Mouse (Mus musculus) kidney, adult 2 months (tissue): ENCODE measurements around the gene Esx1. TPM values are rescaled to one million over a fixed set of nuclear protein-coding genes. Genes with fewer than 3 reads are reported as not detected.

ENCODE experiments used
- DNase-seq: peaks from one replicate; pipeline ENCODE4 v3.0.0; 2021
- H3K27ac ChIP-seq: fragments of 200-500 bp; 2 replicates; pipeline ENCODE4 v1.5.1; 2012; ENCODE audit warnings: low read depth, low read length, control low read depth, inconsistent platforms; ENCODE audit not compliant: insufficient read depth
- H3K27me3 ChIP-seq: fragments of 200-500 bp; replicated peaks from 2 replicates; pipeline ENCODE4 v1.6.1; 2012; ENCODE audit warnings: mild to moderate bottlenecking, moderate library complexity, low read length, inconsistent platforms; ENCODE audit not compliant: control insufficient read depth, insufficient read depth
- H3K36me3 ChIP-seq: fragments of 200-500 bp; 2 replicates; pipeline ENCODE4 v1.6.1; 2012; ENCODE audit warnings: mild to moderate bottlenecking, moderate library complexity, low read length, inconsistent platforms; ENCODE audit not compliant: control insufficient read depth, insufficient read depth
- H3K4me1 ChIP-seq: fragments of 200-500 bp; 2 replicates; pipeline ENCODE4 v1.6.1; 2011; ENCODE audit warnings: low read length; ENCODE audit not compliant: control insufficient read depth, insufficient read depth
- H3K4me3 ChIP-seq: fragments of 200-500 bp; 2 replicates; pipeline ENCODE4 v1.5.1; 2011; ENCODE audit warnings: mild to moderate bottlenecking, low read depth, low read length, control low read depth; ENCODE audit not compliant: insufficient read depth
- CTCF ChIP-seq: fragments of 200-500 bp; conservative IDR thresholded peaks from 2 replicates; pipeline ENCODE4 v1.5.1; 2011; ENCODE audit warnings: low read depth, mild to moderate bottlenecking, control low read depth, low read length, moderate library complexity, mixed read lengths; ENCODE audit not compliant: insufficient read depth, insufficient read length
- POLR2A ChIP-seq: fragments of 200-500 bp; IDR thresholded peaks from one replicate; pipeline ENCODE4 v1.6.1; 2011; ENCODE audit warnings: low read depth, low read length, control low read depth
- WGBS: fragments of 180-500 bp; shearing (Covaris S2); methylation state at CpG from one replicate; pipeline ENCODE4 v1.1.7; 2018; 5-methylcytosine and 5-hydroxymethylcytosine counted together
- polyA plus RNA-seq: library from polyadenylated mRNA; depleted of rRNA; stranded (reverse); fragments of >200 nt; gene quantifications from 2 replicates; pipeline ENCODE4 v1.2.3, GENCODE M21; 2012; rRNA removed

Esx1 gene
- polyA plus RNA-seq = not detected in 2 replicates

GRCm38 (mm10) chrX:137121718-137122117 lies at the start of gene Esx1:
TSS of gene Esx1 (minus strand) at chrX:137122083.
- Histone ChIP-seq H3K27ac (no peak within 1 kb of the TSS), H3K27me3 (peaks cover 6% of the 10 kb centered on the region; the same call in 1 of the 2 replicates), H3K36me3 (no peaks in the 10 kb centered on the region), H3K4me1 (peaks cover 5% of the 10 kb centered on the region; the same call in 1 of the 2 replicates), H3K4me3 (no peak within 1 kb of the TSS)
- TF ChIP-seq POLR2A (no peak), CTCF (no peak)
- DNase-seq = no peak
- 7% methylated on average over 16 of the region's 21 CpGs for WGBS

- Histone ChIP-seq H3K27me3 (no peaks in the 10 kb centered on the region), H3K4me1 (no peaks in the 10 kb centered on the region), H3K36me3 (no peaks in the 10 kb centered on the region), H3K4me3 (no peak overlapping the region), H3K27ac (no peak overlapping the region)
- 43% methylated on average over 7 of the region's 7 CpGs for WGBS
- TF ChIP-seq POLR2A = no peak
- peak; percentile 21; the same call in 1 of the 2 replicates for TF ChIP-seq CTCF
- peak; percentile 2 for DNase-seq
Observed at GRCm38 (mm10) chrX:137170021-137170420, 48.1 kb upstream of the Esx1 start.

GRCm38 (mm10) chrX:137167658-137168057 lies 45.8 kb upstream of the Esx1 start:
- H3K4me1 ChIP-seq = no peaks in the 10 kb centered on the region
- H3K27ac ChIP-seq = no peak overlapping the region
- no peak for TF ChIP-seq POLR2A
- TF ChIP-seq CTCF = no peak
- no peaks in the 10 kb centered on the region for H3K27me3 ChIP-seq
- 74% methylated on average over 7 of the region's 7 CpGs for WGBS
- no peaks in the 10 kb centered on the region for H3K36me3 ChIP-seq
- DNase-seq = no peak
- no peak overlapping the region for H3K4me3 ChIP-seq

- TF ChIP-seq CTCF (no peak), POLR2A (no peak)
- WGBS = 92% methylated on average over 3 of the region's 3 CpGs
- no peak overlapping the region for H3K4me3 ChIP-seq
Observed at GRCm38 (mm10) chrX:137165621-137166020, 43.7 kb upstream of the Esx1 start.

GRCm38 (mm10) chrX:137162700-137163099 lies 40.8 kb upstream of the Esx1 start:
- no peaks in the 10 kb centered on the region for H3K27me3 ChIP-seq
- WGBS = 78% methylated on average over 1 of the region's 1 CpGs
- H3K4me3 ChIP-seq = no peak overlapping the region
- H3K36me3 ChIP-seq = no peaks in the 10 kb centered on the region
- H3K4me1 ChIP-seq = no peaks in the 10 kb centered on the region
- H3K27ac ChIP-seq = no peak overlapping the region
- no peak for DNase-seq
- no peak for TF ChIP-seq POLR2A
- no peak for TF ChIP-seq CTCF

More at GRCm38 (mm10) chrX:137165621-137166020, 43.7 kb upstream of the Esx1 start:
- Histone ChIP-seq H3K27ac (no peak overlapping the region), H3K4me1 (no peaks in the 10 kb centered on the region), H3K36me3 (no peaks in the 10 kb centered on the region), H3K27me3 (no peaks in the 10 kb centered on the region)
- no peak for DNase-seq

GRCm38 (mm10) chrX:137160971-137161370 lies 39.1 kb upstream of the Esx1 start:
- H3K27ac ChIP-seq = no peak overlapping the region
- no peaks in the 10 kb centered on the region for H3K4me1 ChIP-seq
- no peaks in the 10 kb centered on the region for H3K27me3 ChIP-seq
- DNase-seq = no peak
- no peaks in the 10 kb centered on the region for H3K36me3 ChIP-seq
- WGBS = 72% methylated on average over 3 of the region's 3 CpGs
- TF ChIP-seq POLR2A = no peak
- no peak for TF ChIP-seq CTCF
- no peak overlapping the region for H3K4me3 ChIP-seq

- Histone ChIP-seq H3K27me3 (no peaks in the 10 kb centered on the region), H3K27ac (no peak overlapping the region), H3K36me3 (no peaks in the 10 kb centered on the region), H3K4me3 (no peak overlapping the region), H3K4me1 (no peaks in the 10 kb centered on the region)
- no peak for TF ChIP-seq CTCF
- TF ChIP-seq POLR2A = no peak
- DNase-seq = no peak
- WGBS = 87% methylated on average over 11 of the region's 11 CpGs
Observed at GRCm38 (mm10) chrX:137149050-137149449, 27.2 kb upstream of the Esx1 start.
